Mouse (Mus musculus) heart, adult 2 months (tissue): Measurements from ENCODE around the gene Pip5k1c. TPM values are rescaled to one million over a fixed set of nuclear protein-coding genes. Genes with fewer than 3 reads are reported as not detected.

Source experiments
- DNase-seq, 2 experiments: peaks; one replicate each; pipeline ENCODE4 v3.0.0; 2021
- H3K27ac ChIP-seq: fragments of 200-600 bp; 2 replicates; pipeline ENCODE4 v1.8.1; 2022
- H3K27me3 ChIP-seq: fragments of 200-500 bp; 2 replicates; pipeline ENCODE4 v1.6.1; 2012; ENCODE audit warnings: mild to moderate bottlenecking, low read length, inconsistent platforms, mixed read lengths; ENCODE audit not compliant: control insufficient read depth, insufficient read depth
- H3K36me3 ChIP-seq: fragments of 200-500 bp; 2 replicates; pipeline ENCODE4 v1.6.1; 2012; ENCODE audit warnings: low read length, inconsistent platforms; ENCODE audit not compliant: control insufficient read depth, insufficient read depth
- H3K4me1 ChIP-seq: fragments of 200-500 bp; 2 replicates; pipeline ENCODE4 v1.6.1; 2011; ENCODE audit warnings: low read length; ENCODE audit not compliant: control insufficient read depth, insufficient read depth
- H3K4me3 ChIP-seq: fragments of 200-600 bp; 2 replicates; pipeline ENCODE4 v1.8.1; 2022
- H3K79me2 ChIP-seq: fragments of 200-500 bp; replicated peaks from 2 replicates; pipeline ENCODE4 v1.6.1; 2012; ENCODE audit warnings: mild to moderate bottlenecking, inconsistent platforms, low read length, moderate library complexity, mixed read lengths; ENCODE audit not compliant: control insufficient read depth, insufficient read depth
- H3K9ac ChIP-seq: fragments of 200-500 bp; 2 replicates; pipeline ENCODE4 v1.6.1; 2012; ENCODE audit warnings: low read depth, mild to moderate bottlenecking, control low read depth, inconsistent platforms, low read length, mixed read lengths
- CTCF ChIP-seq: fragments of 200-600 bp; IDR thresholded peaks from 2 replicates; pipeline ENCODE4 v1.8.1; 2022; ENCODE audit warnings: antibody characterized with exemption, mild to moderate bottlenecking, moderate library complexity
- EP300 ChIP-seq: fragments of 200-500 bp; IDR thresholded peaks from 2 replicates; pipeline ENCODE4 v1.6.1; 2011; ENCODE audit warnings: low read depth, low read length, control low read depth; ENCODE audit not compliant: insufficient read depth
- POLR2A ChIP-seq: fragments of 200-500 bp; IDR thresholded peaks from 2 replicates; pipeline ENCODE4 v1.6.1; 2011; ENCODE audit warnings: mild to moderate bottlenecking, low read depth, low read length, control low read depth; ENCODE audit not compliant: insufficient read depth
- WGBS: fragments of 180-500 bp; shearing (Covaris S2); methylation state at CpG from one replicate; pipeline ENCODE4 v1.1.7; 2018; 5-methylcytosine and 5-hydroxymethylcytosine counted together
- intact Hi-C: fragments of 180-260 bp; cut with DNase I; formaldehyde crosslinking; loops from one replicate; pipeline ENCODE4 v1.15.1; 2025
- microRNA-seq, 2 experiments: library from miRNA; unstranded; fragments of <30 nt; microRNA quantifications; one replicate each; pipeline ENCODE4 v1.2.0; 2021
- polyA plus RNA-seq: library from polyadenylated mRNA; depleted of rRNA; stranded (reverse); fragments of >200 nt; gene quantifications from 2 replicates; pipeline ENCODE4 v1.2.3, GENCODE M21; 2012; rRNA removed
- total RNA-seq, 2 experiments: library from RNA; stranded (reverse); gene quantifications; 2 replicates each; pipeline ENCODE4 v1.2.3; 2021

Gene Pip5k1c
- total and polyA plus RNA-seq, 3 experiments: 27.0 to 37.5 (median 28.0) TPM

- Histone ChIP-seq H3K36me3 (no peaks in the 10 kb centered on the region), H3K27me3 (no peaks in the 10 kb centered on the region), H3K27ac (no peak overlapping the region), H3K4me3 (no peak overlapping the region), H3K79me2 (no peaks in the 10 kb centered on the region), H3K9ac (no peak overlapping the region), H3K4me1 (peaks cover 7% of the 10 kb centered on the region)
- WGBS: 50% methylated on average over 4 of the region's 4 CpGs
- DNase-seq: no peak
- TF ChIP-seq EP300: no peak
- TF ChIP-seq CTCF: no peak
- no peak for TF ChIP-seq POLR2A
- intact Hi-C loops: no loop called here
Measured at GRCm38 (mm10) chr10:81365073-81365472, 72.3 kb downstream of the Pip5k1c start.

DNA sequence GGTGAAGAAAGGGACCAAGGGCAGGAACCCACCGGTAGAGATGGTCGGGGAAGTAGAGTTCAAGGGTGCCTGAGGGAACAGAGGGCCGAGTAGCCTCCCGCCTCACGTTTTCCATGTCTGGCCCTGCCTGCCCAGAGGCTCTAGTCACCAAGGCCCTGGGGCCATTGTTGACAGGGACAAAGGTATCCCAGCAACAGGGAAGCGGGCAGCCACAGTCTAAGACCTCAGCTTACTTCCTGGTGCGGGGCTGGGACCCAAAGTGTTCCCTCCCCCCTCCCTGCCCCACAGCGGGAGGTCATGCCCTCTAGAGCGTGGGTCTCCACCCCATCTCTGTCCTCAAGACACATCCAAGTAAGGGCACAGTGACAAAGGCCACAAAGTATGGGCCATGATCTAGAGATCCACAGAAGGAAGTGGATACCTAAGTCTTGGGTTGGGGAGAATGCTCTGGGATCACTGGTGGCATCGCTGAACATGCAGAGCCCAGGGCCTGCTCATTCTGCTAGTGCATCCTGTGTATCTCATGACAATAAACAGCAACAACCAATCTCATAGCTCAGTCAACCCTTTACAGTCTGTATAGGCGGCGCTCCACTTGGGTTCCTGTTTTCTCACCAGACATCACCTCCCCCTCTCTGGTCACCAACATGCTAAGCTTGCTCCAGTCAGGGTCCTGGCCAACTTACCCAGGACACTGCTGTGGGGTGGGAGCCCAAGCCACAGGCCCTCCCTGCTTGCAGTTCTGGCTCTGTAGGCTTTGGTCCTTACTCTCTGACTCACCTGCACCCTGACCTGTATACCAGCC is 73.1 kb downstream of the Pip5k1c start, which contains the start of gene 4930404N11Rik:
4930404N11Rik (minus strand) TSS at position 145 of the 805 bp plus-strand sequence.
- DNase-seq: peak in 1 of 2 experiments; percentile 30
- H3K9ac ChIP-seq: peak within 1 kb of the TSS; percentile 25
- WGBS: 48% methylated on average over 12 of the region's 12 CpGs
- no peaks in the 10 kb centered on the region for H3K36me3 ChIP-seq
- no peak within 1 kb of the TSS for H3K27ac ChIP-seq
- peaks cover 7% of the 10 kb centered on the region for H3K4me1 ChIP-seq
- H3K27me3 ChIP-seq: no peaks in the 10 kb centered on the region
- intact Hi-C loops: no loop called here
- no peak for TF ChIP-seq POLR2A
- TF ChIP-seq CTCF: no peak
- TF ChIP-seq EP300: no peak
- H3K4me3 ChIP-seq: peak within 1 kb of the TSS; percentile 27; the same call in 1 of the 2 replicates
- H3K79me2 ChIP-seq: no peaks in the 10 kb centered on the region

DNA sequence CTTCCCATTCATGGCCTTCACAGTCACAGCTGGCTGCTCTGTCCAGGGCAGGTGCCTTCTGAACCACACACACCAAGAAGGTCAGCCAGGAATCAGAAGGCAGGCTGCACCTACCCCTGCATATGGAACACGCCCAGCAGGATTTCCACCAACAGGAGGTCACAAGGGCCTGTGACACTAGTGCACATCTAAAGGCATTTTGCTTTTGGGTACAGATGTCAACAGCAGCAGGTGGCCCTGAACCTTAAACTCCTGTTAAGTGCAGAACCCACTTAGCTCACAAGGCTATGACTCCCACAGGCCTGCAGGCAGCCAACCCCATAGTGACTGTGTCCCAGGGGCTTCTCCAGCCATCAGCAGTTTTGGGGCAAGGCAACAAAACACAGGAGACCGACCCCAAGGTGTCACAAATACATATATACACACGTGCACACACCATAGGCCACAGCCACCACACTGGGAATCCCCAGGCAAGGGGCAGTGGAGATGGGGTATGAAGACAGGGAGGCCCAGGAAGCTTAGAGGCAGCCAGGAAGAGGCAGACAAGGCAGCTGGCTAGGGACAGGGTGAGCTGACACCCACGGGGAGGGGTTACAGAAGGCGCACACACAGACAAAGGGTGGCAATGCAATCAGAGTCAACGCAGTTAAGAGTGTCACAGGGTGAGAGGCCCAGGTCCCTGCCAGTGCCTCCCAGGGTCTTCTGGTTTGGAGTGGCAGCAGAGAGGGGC is 73.9 kb downstream of the Pip5k1c start:
- intact Hi-C loops: no loop called here
- Histone ChIP-seq H3K79me2 (no peaks in the 10 kb centered on the region), H3K9ac (no peak overlapping the region), H3K27ac (no peak overlapping the region), H3K36me3 (no peaks in the 10 kb centered on the region), H3K4me1 (peaks cover 7% of the 10 kb centered on the region), H3K27me3 (no peaks in the 10 kb centered on the region), H3K4me3 (no peak overlapping the region)
- TF ChIP-seq CTCF (no peak), EP300 (peak; percentile 7; the same call in 1 of the 2 replicates), POLR2A (0 out of 2 replicates have a peak, but pooled peaks have one; percentile 15)
- 74% methylated on average over 6 of the region's 6 CpGs for WGBS
- DNase-seq: no peak

- Histone ChIP-seq H3K27me3 (no peaks in the 10 kb centered on the region), H3K9ac (no peak overlapping the region), H3K36me3 (no peaks in the 10 kb centered on the region), H3K27ac (no peak overlapping the region), H3K79me2 (no peaks in the 10 kb centered on the region), H3K4me3 (no peak overlapping the region), H3K4me1 (peaks cover 7% of the 10 kb centered on the region)
- intact Hi-C loops: no loop called here
- 93% methylated on average over 6 of the region's 6 CpGs for WGBS
- no peak for DNase-seq
- TF ChIP-seq CTCF: no peak
- TF ChIP-seq EP300: no peak
- TF ChIP-seq POLR2A: no peak
Measured at GRCm38 (mm10) chr10:81367207-81367495, 74.4 kb downstream of the Pip5k1c start.

Small RNAs within 50 kb of the gene (microRNA-seq; reads per million reads assigned to microRNA genes)
- 19.1 to 38.2 reads per million in 2 experiments for gene Mir3057

Other genes with a start within 250 kb of the Pip5k1c start
Only the 30 nearest of the 32 such genes appear.
- 10 to 100 TPM; 11.3 to 15.5 TPM for gene Thop1, start 222.9 kb upstream of the Pip5k1c start, total RNA-seq
- gene Thop1, start 222.9 kb upstream of the Pip5k1c start, polyA plus RNA-seq: 15.2 and 17.0 TPM in 2 replicates
- gene Creb3l3, start 194.1 kb upstream of the Pip5k1c start, total RNA-seq: under 1 TPM; 0.36 to 0.70 TPM
- 0.06 and 0.15 TPM in 2 replicates for gene Creb3l3, start 194.1 kb upstream of the Pip5k1c start, polyA plus RNA-seq
- 100 to 1,000 TPM; 115 to 123 TPM for gene Map2k2, start 187.0 kb upstream of the Pip5k1c start, total RNA-seq
- gene Map2k2, start 187.0 kb upstream of the Pip5k1c start, polyA plus RNA-seq: 89.3 and 116 TPM in 2 replicates
- 10 to 100 TPM; 35.2 to 41.4 TPM for gene Zbtb7a, start 157.7 kb upstream of the Pip5k1c start, total RNA-seq
- gene Zbtb7a, start 157.7 kb upstream of the Pip5k1c start, polyA plus RNA-seq: 16.1 and 20.6 TPM in 2 replicates
- 10 to 100 TPM; 14.1 to 16.5 TPM for gene Pias4, start 125.0 kb upstream of the Pip5k1c start, total RNA-seq
- gene Pias4, start 125.0 kb upstream of the Pip5k1c start, polyA plus RNA-seq: 22.3 and 23.3 TPM in 2 replicates
- gene Eef2, start 116.3 kb upstream of the Pip5k1c start, total RNA-seq: 1,000 to 10,000 TPM; 1,027 to 1,244 TPM
- 887 and 1,187 TPM in 2 replicates for gene Eef2, start 116.3 kb upstream of the Pip5k1c start, polyA plus RNA-seq
- gene Dapk3, start 110.0 kb upstream of the Pip5k1c start, total RNA-seq: 10 to 100 TPM; 27.8 to 29.0 TPM
- 30.6 and 35.5 TPM in 2 replicates for gene Dapk3, start 110.0 kb upstream of the Pip5k1c start, polyA plus RNA-seq
- not detected for gene 4930442H23Rik, start 109.1 kb upstream of the Pip5k1c start, total RNA-seq
- not detected in 2 replicates for gene 4930442H23Rik, start 109.1 kb upstream of the Pip5k1c start, polyA plus RNA-seq
- gene Nmrk2, start 90.9 kb upstream of the Pip5k1c start, total RNA-seq: 1 to 10 TPM; 8.7 to 8.8 TPM
- gene Nmrk2, start 90.9 kb upstream of the Pip5k1c start, polyA plus RNA-seq: 4.7 and 6.3 TPM in 2 replicates
- under 1 TPM in 1 of 2 experiments, not detected in 1; 0.09 TPM for gene Atcay, start 62.1 kb upstream of the Pip5k1c start, total RNA-seq
- gene Atcay, start 62.1 kb upstream of the Pip5k1c start, polyA plus RNA-seq: 0.14 and 0.20 TPM in 2 replicates
- gene Zfr2, start 59.8 kb upstream of the Pip5k1c start, total RNA-seq: 1 to 10 TPM; 1.8 to 2.0 TPM
- gene Zfr2, start 59.8 kb upstream of the Pip5k1c start, polyA plus RNA-seq: 5.0 and 6.3 TPM in 2 replicates
- under 1 TPM; 0.48 to 0.86 TPM for gene Matk, start 40.0 kb upstream of the Pip5k1c start, total RNA-seq
- gene Matk, start 40.0 kb upstream of the Pip5k1c start, polyA plus RNA-seq: 0.97 and 1.5 TPM in 2 replicates
- 100 to 1,000 TPM in 1 of 2 experiments, 10 to 100 TPM in 1; 85.7 to 101 TPM for gene Mrpl54, start 26.0 kb upstream of the Pip5k1c start, total RNA-seq
- gene Mrpl54, start 26.0 kb upstream of the Pip5k1c start, polyA plus RNA-seq: 66.7 and 93.2 TPM in 2 replicates
- 100 to 1,000 TPM; 111 to 123 TPM for gene Apba3, start 26.0 kb upstream of the Pip5k1c start, total RNA-seq
- 151 TPM in 2 replicates for gene Apba3, start 26.0 kb upstream of the Pip5k1c start, polyA plus RNA-seq
- gene Tjp3, start 1.4 kb upstream of the Pip5k1c start, total RNA-seq: not detected
- 0.12 and 0.78 TPM in 2 replicates for gene Tjp3, start 1.4 kb upstream of the Pip5k1c start, polyA plus RNA-seq
- 10 to 100 TPM; 16.1 to 18.0 TPM for gene Cactin, start 28.1 kb downstream of the Pip5k1c start, total RNA-seq
- gene Cactin, start 28.1 kb downstream of the Pip5k1c start, polyA plus RNA-seq: 15.4 and 18.0 TPM in 2 replicates
- gene Tbxa2r, start 35.8 kb downstream of the Pip5k1c start, total RNA-seq: 1 to 10 TPM; 3.8 to 4.1 TPM
- gene Tbxa2r, start 35.8 kb downstream of the Pip5k1c start, polyA plus RNA-seq: 7.1 and 8.7 TPM in 2 replicates
- gene Gipc3, start 50.3 kb downstream of the Pip5k1c start, total RNA-seq: 1 to 10 TPM; 5.5 to 6.4 TPM
- gene Gipc3, start 50.3 kb downstream of the Pip5k1c start, polyA plus RNA-seq: 4.7 and 4.8 TPM in 2 replicates
- 10 to 100 TPM; 55.6 to 58.1 TPM for gene Hmg20b, start 57.5 kb downstream of the Pip5k1c start, total RNA-seq
- gene Hmg20b, start 57.5 kb downstream of the Pip5k1c start, polyA plus RNA-seq: 44.3 and 54.9 TPM in 2 replicates
- gene Mfsd12, start 64.5 kb downstream of the Pip5k1c start, total RNA-seq: 10 to 100 TPM; 10.6 to 11.1 TPM
- 9.6 and 10.5 TPM in 2 replicates for gene Mfsd12, start 64.5 kb downstream of the Pip5k1c start, polyA plus RNA-seq
- gene 4930404N11Rik, start 72.9 kb downstream of the Pip5k1c start, total RNA-seq: 1 to 10 TPM in 1 of 2 experiments, under 1 TPM in 1; 0.64 to 1.1 TPM
- gene 4930404N11Rik, start 72.9 kb downstream of the Pip5k1c start, polyA plus RNA-seq: 0.32 and 1.2 TPM in 2 replicates
- 10 to 100 TPM; 29.9 to 31.5 TPM for gene Fzr1, start 85.6 kb downstream of the Pip5k1c start, total RNA-seq
- gene Fzr1, start 85.6 kb downstream of the Pip5k1c start, polyA plus RNA-seq: 49.3 and 56.1 TPM in 2 replicates
- gene Dohh, start 91.5 kb downstream of the Pip5k1c start, total RNA-seq: 10 to 100 TPM; 46.6 to 53.8 TPM
- gene Dohh, start 91.5 kb downstream of the Pip5k1c start, polyA plus RNA-seq: 48.5 and 56.9 TPM in 2 replicates
- 1 to 10 TPM in 1 of 2 experiments, under 1 TPM in 1; 0.73 to 1.9 TPM for gene Gm48551, start 91.5 kb downstream of the Pip5k1c start, total RNA-seq
- gene Gm48551, start 91.5 kb downstream of the Pip5k1c start, polyA plus RNA-seq: 2.1 and 3.5 TPM in 2 replicates
- gene Gm48552, start 96.0 kb downstream of the Pip5k1c start, total RNA-seq: 1 to 10 TPM in 1 of 2 experiments, not detected in 1; 1.2 TPM
- gene Gm48552, start 96.0 kb downstream of the Pip5k1c start, polyA plus RNA-seq: 0.88 and 1.2 TPM in 2 replicates
- gene Smim24, start 100.1 kb downstream of the Pip5k1c start, total RNA-seq: 1 to 10 TPM; 2.0 to 2.3 TPM
- gene Smim24, start 100.1 kb downstream of the Pip5k1c start, polyA plus RNA-seq: 8.3 and 8.6 TPM in 2 replicates
- gene Nfic, start 162.7 kb downstream of the Pip5k1c start, total RNA-seq: 100 to 1,000 TPM in 1 of 2 experiments, 10 to 100 TPM in 1; 94.2 to 104 TPM
- gene Nfic, start 162.7 kb downstream of the Pip5k1c start, polyA plus RNA-seq: 59.9 and 80.1 TPM in 2 replicates
- gene Celf5, start 189.7 kb downstream of the Pip5k1c start, total RNA-seq: under 1 TPM in 1 of 2 experiments, not detected in 1; 0.16 TPM
- gene Celf5, start 189.7 kb downstream of the Pip5k1c start, polyA plus RNA-seq: 0.39 and 0.73 TPM in 2 replicates
- gene Ncln, start 203.4 kb downstream of the Pip5k1c start, total RNA-seq: 10 to 100 TPM; 68.6 to 74.2 TPM
- gene Ncln, start 203.4 kb downstream of the Pip5k1c start, polyA plus RNA-seq: 107 and 116 TPM in 2 replicates
- gene S1pr4, start 207.2 kb downstream of the Pip5k1c start, total RNA-seq: 1 to 10 TPM in 1 of 2 experiments, under 1 TPM in 1; 0.81 to 1.1 TPM
- gene S1pr4, start 207.2 kb downstream of the Pip5k1c start, polyA plus RNA-seq: 2.0 and 3.1 TPM in 2 replicates